Mouse (Mus musculus) naive thymus-derived CD4-positive, alpha-beta T cell, adult 5 months (primary cell): ENCODE results near the gene Anp32b. TPM values are rescaled to one million over a fixed set of nuclear protein-coding genes. Genes with fewer than 3 reads are reported as not detected.

ENCODE experiments used
- polyA plus RNA-seq: library from polyadenylated mRNA; unstranded; fragments of 100-300 nt; shearing (Covaris generic); gene quantifications from one replicate; pipeline ENCODE4 v1.2.1, GENCODE M21; 2017

Gene Anp32b
- polyA plus RNA-seq, result 136 TPM

GRCm38 (mm10) chr4:46450519-46451131 is at the start of gene Anp32b:
Gene Anp32b (plus strand): TSS chr4:46450902.

GRCm38 (mm10) chr4:46413406-46413805 is 37.3 kb upstream of the Anp32b start, which contains the start of gene Hemgn:
Gene Hemgn (minus strand): TSS chr4:46413506.

GRCm38 (mm10) chr4:46489028-46489925 is 38.6 kb downstream of the Anp32b start, which contains the start of gene Nans:
Gene Nans (plus strand): TSS chr4:46489248.

Other genes starting within 250 kb of the Anp32b start
- not detected for gene Foxe1, start 107.3 kb upstream of the Anp32b start, polyA plus RNA-seq
- gene Trmo, start 61.5 kb upstream of the Anp32b start, polyA plus RNA-seq, result 41.1 TPM
- gene Hemgn, start 37.4 kb upstream of the Anp32b start, polyA plus RNA-seq, result 0.20 TPM
- gene Nans, start 38.3 kb downstream of the Anp32b start, polyA plus RNA-seq, result 51.9 TPM
- gene Trim14, start 85.2 kb downstream of the Anp32b start, polyA plus RNA-seq, result 38.8 TPM
- 12.6 TPM for gene Coro2a, start 151.3 kb downstream of the Anp32b start, polyA plus RNA-seq
- 0.21 TPM for gene Tbc1d2, start 199.3 kb downstream of the Anp32b start, polyA plus RNA-seq